Mouse (Mus musculus): ENCODE measurements around the gene Tk2. TPM values are rescaled to one million over a fixed set of nuclear protein-coding genes. Genes with fewer than 3 reads are reported as not detected.

Gene Tk2
- polyA plus RNA-seq (2012; rRNA removed), result 14.4 and 15.2 TPM in 2 replicates

GRCm38 (mm10) chr8:104248276-104248675 lies at the start of gene Tk2:
TSS of gene Tk2 (minus strand) at chr8:104248558.

DNA sequence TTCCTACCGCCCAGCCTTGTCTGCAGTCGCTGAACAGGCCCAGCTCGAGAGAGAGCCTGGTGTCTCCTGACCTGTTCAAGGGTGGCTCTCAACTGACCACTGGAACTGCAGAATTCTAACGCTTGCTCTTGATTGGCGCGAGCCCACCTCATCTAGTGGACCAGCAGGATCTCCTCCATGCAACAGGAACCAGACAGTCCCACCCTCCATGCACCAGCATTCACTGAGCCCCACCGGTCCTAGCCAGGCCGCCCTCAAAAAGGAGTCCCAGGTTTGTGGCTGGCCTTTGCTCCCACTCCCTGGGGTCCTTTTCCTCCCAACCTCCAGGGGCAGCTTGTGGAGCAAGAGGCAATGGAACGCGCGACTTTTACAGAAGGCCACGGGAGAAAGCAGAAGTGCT lies 44.7 kb upstream of the Tk2 start, which contains the start of gene Cmtm2a:
TSS of gene Cmtm2a (minus strand) at position 101 of the 400 bp plus-strand sequence.

DNA sequence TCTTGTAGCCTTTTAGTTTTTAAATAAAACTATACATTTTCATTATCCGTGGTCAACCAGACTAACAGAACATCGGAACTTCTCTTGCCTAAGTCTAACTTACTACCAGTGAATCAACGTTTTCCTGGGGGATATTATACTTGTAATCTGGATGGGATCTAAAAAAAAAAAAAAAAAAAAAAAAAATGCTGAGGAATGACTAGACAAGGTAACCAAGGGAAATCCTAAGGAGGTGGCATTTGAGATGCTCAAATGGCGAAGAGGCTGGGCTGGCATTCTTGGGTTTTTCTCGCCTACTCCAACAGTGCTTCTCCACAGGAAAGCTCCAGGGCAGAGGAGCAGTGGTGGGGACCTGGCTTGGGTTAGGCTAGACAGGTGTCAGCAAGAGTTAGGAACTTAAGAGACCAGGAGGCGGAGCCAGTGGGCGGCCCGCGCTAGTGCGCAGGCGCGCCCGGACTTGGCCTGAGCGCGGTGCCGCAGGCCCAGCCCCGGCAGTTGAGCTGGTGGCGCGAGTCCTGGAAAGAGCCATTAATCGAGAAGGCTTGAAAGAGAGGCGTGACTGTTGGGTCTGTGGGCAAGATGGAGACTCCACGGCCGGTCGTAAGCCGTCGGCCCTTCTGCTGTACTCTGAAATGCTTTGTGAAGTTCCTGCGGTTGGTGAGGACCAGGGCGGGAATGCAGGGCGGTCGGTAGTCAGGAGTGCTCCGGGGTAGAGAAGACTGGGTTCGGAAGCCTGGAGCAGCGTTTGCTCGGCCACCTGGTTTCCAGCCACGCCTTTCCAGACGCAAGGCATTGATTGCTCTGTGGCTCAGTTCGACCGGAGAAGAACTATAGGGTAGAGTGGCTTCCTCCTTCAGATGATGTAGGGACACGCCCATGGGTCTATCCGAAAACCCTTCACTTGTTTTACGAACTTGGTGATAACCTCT lies 2.3 kb upstream of the Tk2 start, which contains the start of gene Cklf:
TSS of gene Cklf (plus strand) at position 423 of the 929 bp plus-strand sequence.

Other genes with a start within 250 kb of the Tk2 start
- gene Cdh5, start 146.9 kb downstream of the Tk2 start, polyA plus RNA-seq (2012; rRNA removed), result 14.7 and 16.5 TPM in 2 replicates
- gene Bean1, start 78.1 kb downstream of the Tk2 start, polyA plus RNA-seq (2012; rRNA removed), result 18.2 and 18.4 TPM in 2 replicates
- 2.4 and 2.8 TPM in 2 replicates for gene Cklf, start 2.3 kb upstream of the Tk2 start, polyA plus RNA-seq (2012; rRNA removed)
- not detected in 2 replicates for gene Cmtm2a, start 44.6 kb upstream of the Tk2 start, polyA plus RNA-seq (2012; rRNA removed)
- not detected in 2 replicates for gene Gm45711, start 61.5 kb upstream of the Tk2 start, polyA plus RNA-seq (2012; rRNA removed)
- gene Cmtm1, start 61.6 kb upstream of the Tk2 start, polyA plus RNA-seq (2012; rRNA removed), result not detected in 2 replicates
- not detected in 2 replicates for gene Gm11020, start 73.0 kb upstream of the Tk2 start, polyA plus RNA-seq (2012; rRNA removed)
- gene Cmtm2b, start 73.7 kb upstream of the Tk2 start, polyA plus RNA-seq (2012; rRNA removed), result not detected in 2 replicates
- 49.2 and 55.2 TPM in 2 replicates for gene Cmtm3, start 90.9 kb upstream of the Tk2 start, polyA plus RNA-seq (2012; rRNA removed)
- 46.0 and 55.8 TPM in 2 replicates for gene Cmtm4, start 147.2 kb upstream of the Tk2 start, polyA plus RNA-seq (2012; rRNA removed)
- 14.5 and 19.3 TPM in 2 replicates for gene Dync1li2, start 194.5 kb upstream of the Tk2 start, polyA plus RNA-seq (2012; rRNA removed)